Mouse (Mus musculus): ENCODE measurements at regions not wholly inside any gene's neighbourhood (a gene's known extent, or its start where the extent isn't known, plus 50 kb on each side); places are given as distances from the start of the nearest gene placed in this dataset.

DNA sequence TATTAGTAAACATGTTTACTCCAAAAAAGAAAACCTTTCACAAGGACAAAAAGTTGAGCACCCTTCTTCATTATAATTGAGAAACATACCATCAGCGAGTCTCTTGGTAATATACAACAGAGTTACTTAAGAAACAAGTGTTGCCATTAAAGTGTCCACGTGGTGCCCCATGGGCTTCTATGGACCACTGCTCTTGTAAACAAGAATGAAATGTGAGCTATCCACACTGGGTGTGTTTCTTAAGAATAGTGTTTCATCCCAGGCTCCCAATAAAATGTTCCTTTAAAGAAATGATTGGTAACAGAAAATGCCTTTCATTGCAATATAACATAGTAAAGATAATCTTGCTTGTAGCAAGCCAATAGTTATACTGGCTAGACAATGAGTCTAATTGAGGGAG, 803.6 kb upstream of the Acvr2a start:
- no peak for TF ChIP-seq CTCF (IDR thresholded peaks at IDR 0.05; ENCODE audit: low read depth)
- TF ChIP-seq EP300 (optimal IDR thresholded peaks at IDR 0.05): no peak

All from stomach, postnatal 0 days (tissue).